Mouse (Mus musculus) left cerebral cortex, adult 11 months (tissue): ENCODE measurements around the gene Cspg4.

Experiments
- DNase-seq: peaks from one replicate; pipeline ENCODE4 v3.0.0; 2022; ENCODE audit warnings: low spot score

Cspg4 gene

DNA sequence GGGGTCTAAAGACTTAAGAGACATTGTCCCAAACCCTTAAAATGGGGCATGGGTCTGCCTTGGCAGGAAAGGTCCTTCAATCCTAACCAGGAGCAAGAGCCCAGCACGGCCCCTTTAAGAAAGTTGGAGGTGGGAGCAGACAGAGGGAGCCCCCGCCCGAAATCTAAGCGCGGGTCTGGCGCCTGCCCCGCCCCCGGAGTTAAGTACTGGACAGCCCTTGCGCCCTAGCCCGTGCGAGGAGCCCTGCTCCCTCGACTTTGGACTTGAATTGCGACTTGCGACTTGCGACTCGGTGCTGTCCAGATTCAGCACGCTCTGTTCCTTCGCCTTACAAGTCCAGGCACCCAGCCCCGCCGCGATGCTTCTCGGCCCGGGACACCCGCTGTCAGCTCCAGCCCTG lies at the start of gene Cspg4:
Gene Cspg4 (plus strand): TSS at position 202 of the 400 bp plus-strand sequence.
- no peak for DNase-seq

- no peak for DNase-seq
Observed at GRCm38 (mm10) chr9:56824900-56825299, 39.9 kb upstream of the Cspg4 start.

DNA sequence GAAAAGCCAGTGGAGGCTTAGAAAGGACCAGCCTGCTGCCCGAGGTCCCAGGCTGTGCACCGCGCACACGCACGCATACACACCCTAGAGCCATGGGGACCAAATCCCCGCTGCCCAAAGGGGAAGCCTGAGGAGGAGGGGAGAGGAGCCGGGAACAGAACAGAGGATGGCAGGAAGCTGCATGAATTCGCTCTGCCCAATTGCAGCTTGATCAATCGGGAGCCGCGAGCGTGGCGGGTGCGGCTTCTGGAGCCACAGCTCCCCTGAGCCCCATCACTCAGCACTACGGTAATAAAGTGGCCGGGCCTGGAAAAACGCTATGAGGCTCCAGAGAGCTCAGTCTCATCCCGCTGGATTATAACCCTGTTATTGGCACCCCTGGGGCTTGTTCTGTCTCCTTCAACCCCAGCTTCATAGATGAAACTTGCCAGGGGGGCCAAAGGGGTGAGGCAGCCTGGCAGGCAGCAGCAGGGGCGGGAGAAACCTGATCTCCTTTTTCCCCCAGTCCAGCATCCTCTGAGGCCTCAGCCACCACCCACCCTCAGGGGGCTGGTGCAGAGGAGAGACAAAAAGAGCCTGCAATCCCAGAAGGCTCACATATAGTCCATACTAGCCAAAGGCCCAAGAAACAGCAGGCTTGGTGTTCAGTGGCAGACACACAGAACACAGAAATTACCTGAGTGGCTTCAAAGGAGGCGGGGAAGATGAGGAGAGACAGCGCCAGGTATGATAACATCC lies 39.2 kb upstream of the Cspg4 start:
- DNase-seq: no peak

- no peak for DNase-seq
Observed at GRCm38 (mm10) chr9:56828146-56828545, 36.7 kb upstream of the Cspg4 start.

GRCm38 (mm10) chr9:56828841-56829240 lies 36.0 kb upstream of the Cspg4 start:
- DNase-seq: no peak

DNA sequence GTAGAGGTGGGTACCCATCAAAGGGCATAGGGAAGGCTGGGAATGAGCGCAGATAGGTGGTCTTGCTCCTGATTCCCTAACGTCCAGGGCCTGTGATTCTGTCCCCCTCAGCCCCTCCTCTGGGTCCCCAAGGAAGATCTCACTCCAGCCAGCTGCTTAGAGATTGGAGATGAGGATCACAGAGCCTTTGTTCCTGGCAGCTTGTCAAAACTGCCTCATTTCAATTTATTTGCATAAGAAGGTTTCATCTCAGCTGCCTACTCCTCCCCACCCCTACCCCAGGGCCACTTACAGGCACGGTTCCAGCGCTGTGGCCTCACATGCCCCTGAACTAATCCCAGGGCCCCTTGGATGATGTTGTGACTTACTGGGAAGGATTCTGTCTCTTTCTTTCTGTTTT lies 34.7 kb upstream of the Cspg4 start:
- no peak for DNase-seq

GRCm38 (mm10) chr9:56831904-56832303 lies 32.9 kb upstream of the Cspg4 start:
- no peak for DNase-seq

GRCm38 (mm10) chr9:56832900-56833299 lies 31.9 kb upstream of the Cspg4 start:
- peak; percentile 44 for DNase-seq

DNA sequence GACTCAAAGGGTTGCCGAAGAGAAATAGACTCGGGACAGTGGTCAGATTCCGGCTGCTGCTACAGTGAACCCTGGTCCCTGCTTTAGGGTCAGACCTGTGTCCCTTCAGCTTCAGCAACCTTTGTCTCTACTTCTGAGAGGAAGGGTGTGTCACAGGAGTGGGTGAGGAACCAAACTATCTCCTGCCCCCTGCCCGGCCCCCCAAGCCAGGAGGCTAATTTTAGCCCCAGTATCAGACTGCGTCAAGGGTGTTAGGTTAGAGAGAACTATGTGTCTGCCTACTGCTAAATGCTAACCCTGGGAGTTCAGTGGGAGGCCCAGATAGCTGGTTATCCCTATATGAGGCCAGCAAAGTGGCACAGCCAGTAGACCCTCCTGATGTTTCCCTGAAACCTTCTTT lies 29.7 kb upstream of the Cspg4 start:
- DNase-seq: no peak

- no peak for DNase-seq
Observed at GRCm38 (mm10) chr9:56840721-56841120, 24.1 kb upstream of the Cspg4 start.

- no peak for DNase-seq
Observed at GRCm38 (mm10) chr9:56841864-56842263, 23.0 kb upstream of the Cspg4 start.

DNA sequence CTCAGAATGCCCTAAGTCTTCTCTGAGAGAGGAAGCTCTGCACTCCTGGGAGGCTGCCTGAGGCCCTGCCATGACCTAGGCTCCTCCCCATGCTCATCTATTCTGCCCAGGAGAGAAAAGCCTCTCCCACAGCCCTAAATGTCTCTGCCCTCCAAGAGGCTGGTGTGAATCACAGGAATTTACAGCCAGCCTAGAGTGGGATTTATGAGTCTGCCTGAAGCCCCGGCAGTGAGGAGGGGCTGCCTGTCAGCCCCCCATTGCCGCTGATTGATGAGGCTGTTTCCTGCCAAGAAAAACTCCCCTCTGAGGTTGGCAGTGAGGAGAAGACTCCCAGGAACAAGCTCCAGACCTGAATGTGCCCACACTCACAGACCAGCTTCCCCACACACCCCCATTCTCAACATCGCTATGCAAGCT lies 22.5 kb upstream of the Cspg4 start:
- no peak for DNase-seq

- DNase-seq: peak; percentile 53
Observed at GRCm38 (mm10) chr9:56843679-56844188, 21.1 kb upstream of the Cspg4 start.

- DNase-seq: no peak
Observed at GRCm38 (mm10) chr9:56844644-56845043, 20.2 kb upstream of the Cspg4 start.

DNA sequence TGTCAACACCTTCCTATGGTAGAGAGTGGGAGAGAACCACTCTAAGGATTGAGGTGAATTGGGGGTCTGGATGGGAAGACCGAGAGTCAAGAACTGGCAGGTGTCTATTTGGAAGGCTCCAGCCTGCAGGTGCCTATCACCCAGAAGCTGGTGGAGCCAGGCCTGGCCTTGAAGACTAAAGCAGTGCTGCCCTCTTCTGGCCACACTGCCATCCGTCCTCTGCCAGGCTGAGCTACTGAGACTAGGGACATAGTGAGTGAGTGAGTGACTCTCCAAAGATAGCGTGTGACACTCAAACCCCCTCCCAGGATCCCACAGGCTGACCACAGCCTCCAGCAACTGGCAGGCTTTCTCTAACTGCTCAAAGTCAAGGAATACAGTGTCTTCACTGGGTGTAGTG lies 17.3 kb upstream of the Cspg4 start:
- DNase-seq: peak; percentile 71

GRCm38 (mm10) chr9:56850128-56850904 lies 14.5 kb upstream of the Cspg4 start:
- no peak for DNase-seq

- no peak for DNase-seq
Observed at GRCm38 (mm10) chr9:56850905-56851252, 14.0 kb upstream of the Cspg4 start.

- no peak for DNase-seq
Observed at GRCm38 (mm10) chr9:56851778-56852177, 13.1 kb upstream of the Cspg4 start.

- DNase-seq: no peak
Observed at GRCm38 (mm10) chr9:56857463-56857862, 7.4 kb upstream of the Cspg4 start.

DNA sequence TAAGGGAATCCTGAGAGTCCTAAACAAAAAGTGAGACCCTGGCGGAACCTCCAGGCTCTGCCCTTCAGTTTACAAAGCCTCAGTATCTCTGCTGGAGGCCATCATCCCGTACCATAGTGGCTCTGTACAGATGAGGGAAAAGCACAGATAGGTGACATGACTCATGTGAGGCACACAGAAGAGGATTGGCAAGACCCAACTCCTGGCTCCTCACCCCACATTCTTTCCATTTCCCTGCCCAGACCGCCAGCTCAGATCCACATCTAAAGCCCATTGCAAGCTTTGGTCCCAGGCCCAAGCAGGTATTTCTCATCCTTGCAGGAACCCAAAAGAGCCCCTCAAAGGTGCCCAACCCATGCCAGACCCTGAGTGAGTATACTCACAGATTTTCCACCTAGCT lies 4.8 kb upstream of the Cspg4 start:
- DNase-seq: no peak

DNA sequence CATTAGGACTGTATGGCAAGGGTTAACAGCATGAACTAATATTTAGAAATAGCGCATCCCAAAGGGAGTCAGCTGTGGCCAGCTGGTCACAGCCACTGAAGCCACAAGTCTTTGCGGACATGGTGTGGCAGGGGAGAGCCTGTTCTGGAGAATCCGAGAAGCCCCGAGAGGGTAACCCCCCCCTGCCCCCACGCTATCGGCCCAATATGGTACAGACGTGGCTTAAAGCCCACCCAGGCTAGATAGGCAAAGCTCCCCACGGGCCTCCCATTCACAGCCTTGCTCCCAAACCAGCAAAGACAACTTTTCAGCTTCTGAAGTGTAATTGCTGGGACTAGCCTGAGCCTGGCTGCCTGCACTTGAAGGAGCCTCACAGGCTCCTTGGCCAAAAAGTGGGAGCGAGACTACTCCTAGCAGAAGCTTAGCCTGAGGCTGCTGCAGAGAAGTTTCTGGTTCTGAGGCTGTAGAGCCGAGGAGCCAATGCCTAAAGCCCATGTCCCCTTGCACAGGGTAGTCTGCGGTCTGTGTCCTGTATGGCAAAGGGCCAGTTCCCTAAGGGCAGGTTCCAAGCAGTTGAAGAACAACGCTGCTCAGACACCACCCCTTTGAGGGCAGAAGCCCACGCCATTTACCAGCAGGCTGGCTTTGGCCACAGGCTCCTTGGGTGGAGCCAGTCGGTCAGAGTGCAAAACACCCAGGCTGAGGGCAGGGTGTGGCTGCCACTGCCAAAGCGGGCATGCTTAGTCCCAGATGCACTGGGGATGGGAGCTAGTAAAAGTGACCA lies 4.2 kb upstream of the Cspg4 start:
- no peak for DNase-seq

- no peak for DNase-seq
Observed at GRCm38 (mm10) chr9:56862863-56863262, 2.0 kb upstream of the Cspg4 start.
